Mouse (Mus musculus): ENCODE results near the gene Gm38392. TPM values are rescaled to one million over a fixed set of nuclear protein-coding genes. Genes with fewer than 3 reads are reported as not detected.

Gm38392 gene
- polyA plus RNA-seq (2014; fragmentation: Nextera tagmentation; extraction: Ambion mirVana), result 0.31 TPM in 1 of 2 replicates, not detected in the other

DNA sequence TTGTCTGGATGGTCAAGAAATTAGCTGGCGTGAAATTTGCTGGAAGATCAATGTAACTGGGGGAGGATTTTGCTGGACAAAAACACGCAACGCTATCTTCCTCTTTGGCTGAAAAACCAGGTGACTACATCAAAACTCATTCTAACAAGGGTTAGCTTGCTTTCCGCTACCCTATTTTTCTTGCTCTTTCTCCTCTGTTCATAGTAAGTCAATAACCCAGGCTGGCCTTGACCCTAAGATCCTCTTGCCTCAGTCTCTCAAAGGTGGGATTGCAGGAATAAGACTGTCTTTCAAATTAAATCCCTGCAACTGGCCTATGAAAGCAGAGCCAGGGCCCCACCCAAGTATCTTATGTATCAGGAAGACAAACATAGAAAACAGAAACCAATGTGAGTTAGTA lies at the start of gene Gm38392:
Gene Gm38392 (minus strand): TSS at position 101 of the 400 bp plus-strand sequence.
- no peak within 1 kb of the TSS for H3K4me3 ChIP-seq (ENCODE audit: low read depth, low read length)
- no peaks in the 10 kb centered on the region for H3K27me3 ChIP-seq (ENCODE audit: control insufficient read depth, insufficient read depth, low read length)
- 93% methylated on average over 4 of the region's 4 CpGs for WGBS (ENCODE audit: insufficient replicate concordance)
- ATAC-seq (replicated peaks; ENCODE audit: insufficient number of reproducible peaks, low FRiP score, low TSS enrichment), result no peak
- no peak within 1 kb of the TSS for H3K27ac ChIP-seq (ENCODE audit: low read depth, low read length)
- H3K36me3 ChIP-seq (ENCODE audit: control insufficient read depth, insufficient read depth, low read length), result no peaks in the 10 kb centered on the region
- H3K4me1 ChIP-seq (ENCODE audit: control insufficient read depth, insufficient read depth, low read length), result no peaks in the 10 kb centered on the region
- H3K4me2 ChIP-seq, result no peak within 1 kb of the TSS
- no peak within 1 kb of the TSS for H3K9ac ChIP-seq (ENCODE audit: low read depth, low read length)
- H3K9me3 ChIP-seq (replicated peaks; ENCODE audit: control insufficient read depth, low read length), result no peaks in the 10 kb centered on the region

DNA sequence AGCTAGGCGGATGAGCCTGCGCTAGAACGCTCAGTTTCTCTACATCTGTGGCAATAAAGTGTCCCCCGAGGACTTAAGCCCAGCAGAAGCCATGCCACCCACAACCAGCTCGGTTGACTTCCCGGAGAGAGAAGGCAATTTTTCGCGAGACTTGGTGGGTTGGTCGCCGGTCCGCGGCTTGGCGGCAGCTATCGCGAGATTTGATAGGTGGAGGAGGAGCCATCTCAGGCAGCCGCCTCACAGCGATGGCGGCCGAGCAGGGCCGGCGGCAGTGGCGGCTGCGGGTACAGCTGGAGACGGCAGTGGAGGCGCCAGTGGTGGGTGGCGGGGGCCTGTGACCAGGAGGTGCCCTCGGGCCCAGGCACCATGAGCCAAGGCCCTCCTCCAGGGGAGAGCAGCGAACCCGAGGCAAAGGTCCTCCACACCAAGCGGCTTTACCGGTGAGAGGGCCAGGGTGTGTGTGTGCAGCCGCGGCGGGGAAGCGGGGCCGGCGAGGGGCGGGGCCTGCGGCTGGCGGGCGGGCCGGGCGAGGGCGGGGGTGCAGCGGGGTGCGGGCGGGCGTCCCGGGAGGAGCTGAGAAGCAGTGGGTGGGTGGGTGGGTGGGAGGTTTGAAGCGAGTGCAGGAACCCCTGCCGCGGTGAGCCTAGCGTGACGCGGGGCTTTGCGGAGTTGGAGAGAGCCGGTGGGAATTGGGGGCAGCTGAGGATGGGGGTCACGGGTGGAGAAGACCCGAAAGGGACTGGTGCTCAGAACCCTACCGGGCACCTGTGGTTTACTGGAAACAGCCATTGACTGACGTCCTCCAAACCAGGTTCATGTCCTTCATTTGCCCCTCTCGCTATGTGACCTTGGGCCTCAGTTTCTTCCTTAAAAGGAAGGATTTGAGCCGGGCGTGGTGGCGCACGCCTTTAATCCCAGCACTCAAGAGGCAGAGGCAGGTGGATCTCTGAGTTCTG lies 49.3 kb upstream of the Gm38392 start, which contains the start of the genes Tmem79 and Smg5:
Gene Tmem79 (minus strand): TSS at position 91 of the 956 bp plus-strand sequence.
Gene Smg5 (plus strand): TSS at position 203 of the 956 bp plus-strand sequence.
- peak within 1 kb of the TSS; percentile 94 for H3K27ac ChIP-seq (ENCODE audit: low read depth, low read length)

DNA sequence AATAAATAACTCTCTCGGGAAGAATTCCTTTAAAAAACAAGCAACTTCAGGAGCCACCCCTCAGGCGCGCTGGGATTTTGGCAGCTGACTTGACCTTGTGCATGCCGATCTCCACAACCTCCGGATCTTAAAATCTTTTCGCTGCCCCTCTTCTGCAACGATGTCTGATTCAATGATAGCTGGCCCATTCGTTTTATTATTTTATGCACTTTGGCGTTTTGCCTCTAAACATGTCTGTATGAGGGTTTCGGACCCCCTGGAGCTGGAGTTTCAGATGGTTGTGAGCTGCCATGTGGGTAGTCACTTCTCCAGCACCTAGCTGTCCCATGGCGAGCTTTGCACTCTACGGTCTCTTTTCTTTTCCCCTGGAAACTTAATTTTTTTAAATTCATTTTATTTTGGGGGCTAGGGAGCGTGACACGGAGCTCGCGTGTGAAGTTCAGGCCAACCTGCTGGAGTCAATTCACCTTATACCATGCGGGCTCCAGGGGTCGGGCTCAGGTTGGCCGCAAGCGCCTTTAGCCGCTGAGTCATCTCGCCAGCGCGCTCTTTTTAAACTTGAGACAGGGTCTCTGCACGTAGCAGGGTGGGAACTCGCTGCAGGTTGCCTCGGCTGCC lies 48.5 kb upstream of the Gm38392 start:
- no peaks in the 10 kb centered on the region for H3K9me3 ChIP-seq (replicated peaks; ENCODE audit: control insufficient read depth, low read length)
- peaks cover 14% of the 10 kb centered on the region for H3K4me1 ChIP-seq (ENCODE audit: control insufficient read depth, insufficient read depth, low read length)
- peak overlapping the region; percentile 97 for H3K9ac ChIP-seq (ENCODE audit: low read depth, low read length)
- H3K27me3 ChIP-seq (ENCODE audit: control insufficient read depth, insufficient read depth, low read length), result no peaks in the 10 kb centered on the region
- no peaks in the 10 kb centered on the region for H3K36me3 ChIP-seq (ENCODE audit: control insufficient read depth, insufficient read depth, low read length)
- H3K4me3 ChIP-seq (ENCODE audit: low read depth, low read length), result peak overlapping the region; percentile 89
- ATAC-seq (replicated peaks; ENCODE audit: insufficient number of reproducible peaks, low FRiP score, low TSS enrichment), result 0 out of 2 replicates have a peak, but pooled peaks have one; percentile 44
- H3K27ac ChIP-seq (ENCODE audit: low read depth, low read length), result peak overlapping the region; percentile 94
- H3K4me2 ChIP-seq, result peak overlapping the region; percentile 82
- under 1% methylated on average over 27 of the region's 27 CpGs for WGBS (ENCODE audit: insufficient replicate concordance)

More for the DNA sequence above, 49.3 kb upstream of the Gm38392 start, which contains the start of the genes Tmem79 and Smg5:
- 1% methylated on average over 54 of the region's 66 CpGs for WGBS (ENCODE audit: insufficient replicate concordance)
- Histone ChIP-seq H3K4me3 (ENCODE audit: low read depth, low read length) (peak within 1 kb of the TSS; percentile 89), H3K9ac (ENCODE audit: low read depth, low read length) (peak within 1 kb of the TSS; percentile 97), H3K4me1 (ENCODE audit: control insufficient read depth, insufficient read depth, low read length) (peaks cover 14% of the 10 kb centered on the region), H3K4me2 (peak within 1 kb of the TSS; percentile 82), H3K27me3 (ENCODE audit: control insufficient read depth, insufficient read depth, low read length) (no peaks in the 10 kb centered on the region), H3K9me3 (replicated peaks; ENCODE audit: control insufficient read depth, low read length) (no peaks in the 10 kb centered on the region), H3K36me3 (ENCODE audit: control insufficient read depth, insufficient read depth, low read length) (no peaks in the 10 kb centered on the region)
- peak; percentile 86 for ATAC-seq (replicated peaks; ENCODE audit: insufficient number of reproducible peaks, low FRiP score, low TSS enrichment)

DNA sequence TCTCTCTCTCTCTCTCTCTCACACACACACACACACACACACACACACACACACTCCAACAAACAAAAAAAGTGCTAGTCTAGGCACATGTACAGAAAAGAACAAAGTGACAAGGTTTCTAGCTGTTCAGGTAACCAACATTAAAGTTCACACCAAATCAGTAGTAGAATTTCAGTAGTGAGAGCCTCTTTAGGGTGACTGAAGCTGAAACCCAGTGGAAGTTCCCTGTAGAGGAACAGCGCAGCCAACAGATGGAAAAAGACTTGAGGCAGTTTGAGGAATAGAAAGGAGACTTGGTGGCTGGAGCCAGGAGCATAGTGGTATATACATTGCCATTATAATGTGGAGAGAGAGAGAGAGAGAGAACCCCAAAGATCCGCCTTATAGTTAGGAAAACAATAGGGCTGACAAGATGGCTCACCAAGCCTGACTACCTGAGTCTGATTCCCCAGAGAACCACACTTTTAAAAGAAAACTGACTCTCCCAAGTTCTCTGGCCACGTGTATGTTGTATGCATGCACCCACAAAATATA lies 48.0 kb upstream of the Gm38392 start:
- H3K4me2 ChIP-seq, result peak overlapping the region; percentile 82
- no peak for ATAC-seq (replicated peaks; ENCODE audit: insufficient number of reproducible peaks, low FRiP score, low TSS enrichment)
- no peaks in the 10 kb centered on the region for H3K36me3 ChIP-seq (ENCODE audit: control insufficient read depth, insufficient read depth, low read length)
- H3K4me3 ChIP-seq (ENCODE audit: low read depth, low read length), result peak overlapping the region; percentile 89
- H3K4me1 ChIP-seq (ENCODE audit: control insufficient read depth, insufficient read depth, low read length), result peaks cover 14% of the 10 kb centered on the region
- 33% methylated on average over 3 of the region's 3 CpGs for WGBS (ENCODE audit: insufficient replicate concordance)
- no peaks in the 10 kb centered on the region for H3K27me3 ChIP-seq (ENCODE audit: control insufficient read depth, insufficient read depth, low read length)
- H3K27ac ChIP-seq (ENCODE audit: low read depth, low read length), result peak overlapping the region; percentile 94
- peak overlapping the region; percentile 97 for H3K9ac ChIP-seq (ENCODE audit: low read depth, low read length)
- no peaks in the 10 kb centered on the region for H3K9me3 ChIP-seq (replicated peaks; ENCODE audit: control insufficient read depth, low read length)

DNA sequence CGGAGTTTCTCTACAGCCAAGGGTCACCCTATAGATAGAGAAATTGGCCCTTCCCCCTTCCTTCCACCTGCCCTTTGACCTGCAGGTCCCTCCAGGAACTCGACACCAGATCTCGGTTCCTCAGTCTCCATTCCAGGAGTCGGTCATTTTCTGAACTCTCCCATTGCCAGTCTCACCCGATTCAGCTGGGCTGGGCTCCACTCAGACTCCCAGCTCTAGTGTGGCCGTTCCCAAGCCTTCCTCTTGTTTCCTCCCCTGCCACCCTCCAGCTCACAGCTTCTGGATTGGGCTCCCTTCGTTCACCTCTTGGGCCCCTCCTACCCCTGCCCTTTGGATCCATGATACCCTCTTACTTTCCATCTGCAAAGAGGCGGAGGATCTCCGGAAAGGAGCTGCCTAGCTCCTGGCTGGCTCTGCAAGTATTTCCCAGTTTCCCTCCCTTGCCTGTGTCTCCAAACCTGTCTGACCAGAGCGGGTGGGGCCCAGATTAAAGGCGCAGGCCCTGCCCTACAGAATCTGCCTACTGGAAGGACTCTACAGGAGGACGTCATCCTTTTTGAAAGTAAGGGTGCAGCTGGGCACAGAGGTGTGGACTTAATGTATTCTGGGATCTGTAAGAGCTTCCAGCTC lies 47.1 kb upstream of the Gm38392 start:
- ATAC-seq (replicated peaks; ENCODE audit: insufficient number of reproducible peaks, low FRiP score, low TSS enrichment), result no peak
- Histone ChIP-seq H3K36me3 (ENCODE audit: control insufficient read depth, insufficient read depth, low read length) (peaks cover 3% of the 10 kb centered on the region), H3K4me2 (peak overlapping the region; percentile 82), H3K4me3 (ENCODE audit: low read depth, low read length) (no peak overlapping the region), H3K9ac (ENCODE audit: low read depth, low read length) (no peak overlapping the region; the same call in 1 of the 2 replicates), H3K9me3 (replicated peaks; ENCODE audit: control insufficient read depth, low read length) (no peaks in the 10 kb centered on the region), H3K27me3 (ENCODE audit: control insufficient read depth, insufficient read depth, low read length) (no peaks in the 10 kb centered on the region), H3K27ac (ENCODE audit: low read depth, low read length) (no peak overlapping the region), H3K4me1 (ENCODE audit: control insufficient read depth, insufficient read depth, low read length) (peaks cover 14% of the 10 kb centered on the region)
- 32% methylated on average over 12 of the region's 12 CpGs for WGBS (ENCODE audit: insufficient replicate concordance)

DNA sequence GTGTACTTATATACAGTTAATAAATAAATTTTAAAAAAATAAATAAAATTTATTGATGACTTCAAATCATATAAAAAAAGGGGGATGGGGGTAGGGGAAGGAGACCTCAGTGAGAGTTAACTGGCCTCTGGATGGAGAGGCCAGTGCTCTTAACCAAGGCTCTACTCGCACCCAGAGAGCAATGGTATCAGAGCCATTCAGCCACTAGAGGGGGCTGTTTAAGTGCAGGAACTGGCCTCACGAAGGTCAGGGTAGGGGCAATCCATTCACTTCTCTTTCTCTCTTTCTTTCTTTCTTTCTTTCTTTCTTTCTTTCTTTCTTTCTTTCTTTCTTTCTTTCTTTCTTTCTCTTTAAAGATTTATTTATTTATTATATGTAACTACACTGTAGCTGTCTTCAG lies 44.3 kb upstream of the Gm38392 start:
- ATAC-seq (replicated peaks; ENCODE audit: insufficient number of reproducible peaks, low FRiP score, low TSS enrichment), result no peak
- peaks cover 5% of the 10 kb centered on the region for H3K36me3 ChIP-seq (ENCODE audit: control insufficient read depth, insufficient read depth, low read length)
- no peak overlapping the region for H3K27ac ChIP-seq (ENCODE audit: low read depth, low read length)
- H3K9ac ChIP-seq (ENCODE audit: low read depth, low read length), result no peak overlapping the region
- H3K9me3 ChIP-seq (replicated peaks; ENCODE audit: control insufficient read depth, low read length), result no peaks in the 10 kb centered on the region
- WGBS (ENCODE audit: insufficient replicate concordance), result 25% methylated on average over 2 of the region's 2 CpGs
- H3K4me1 ChIP-seq (ENCODE audit: control insufficient read depth, insufficient read depth, low read length), result peaks cover 6% of the 10 kb centered on the region
- no peak overlapping the region for H3K4me2 ChIP-seq
- no peaks in the 10 kb centered on the region for H3K27me3 ChIP-seq (ENCODE audit: control insufficient read depth, insufficient read depth, low read length)
- H3K4me3 ChIP-seq (ENCODE audit: low read depth, low read length), result no peak overlapping the region

DNA sequence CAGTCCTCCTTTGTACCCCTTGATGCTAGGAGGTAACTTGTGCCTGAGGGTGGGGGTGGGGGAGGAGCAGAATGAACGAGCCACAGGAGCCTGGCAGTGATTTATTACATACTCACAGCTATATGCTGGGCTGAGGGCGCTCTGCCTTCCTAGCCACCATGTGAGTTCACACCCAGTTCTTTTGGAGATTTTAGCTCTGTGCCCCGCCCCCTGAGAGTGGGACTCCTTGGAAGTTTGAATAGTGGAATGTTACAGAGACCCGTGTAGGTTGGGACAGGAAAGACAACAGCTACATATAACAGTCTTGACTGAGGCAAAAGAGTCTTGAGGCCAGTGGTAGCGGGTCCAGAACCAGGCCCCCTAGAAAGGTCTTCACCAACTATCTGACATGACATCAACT lies 41.9 kb upstream of the Gm38392 start:
- no peak overlapping the region for H3K4me3 ChIP-seq (ENCODE audit: low read depth, low read length)
- H3K4me1 ChIP-seq (ENCODE audit: control insufficient read depth, insufficient read depth, low read length), result peaks cover 5% of the 10 kb centered on the region
- H3K27me3 ChIP-seq (ENCODE audit: control insufficient read depth, insufficient read depth, low read length), result no peaks in the 10 kb centered on the region
- peaks cover 5% of the 10 kb centered on the region for H3K36me3 ChIP-seq (ENCODE audit: control insufficient read depth, insufficient read depth, low read length)
- no peak overlapping the region for H3K27ac ChIP-seq (ENCODE audit: low read depth, low read length)
- no peaks in the 10 kb centered on the region for H3K9me3 ChIP-seq (replicated peaks; ENCODE audit: control insufficient read depth, low read length)
- 78% methylated on average over 5 of the region's 5 CpGs for WGBS (ENCODE audit: insufficient replicate concordance)
- H3K4me2 ChIP-seq, result no peak overlapping the region
- no peak for ATAC-seq (replicated peaks; ENCODE audit: insufficient number of reproducible peaks, low FRiP score, low TSS enrichment)
- H3K9ac ChIP-seq (ENCODE audit: low read depth, low read length), result no peak overlapping the region

DNA sequence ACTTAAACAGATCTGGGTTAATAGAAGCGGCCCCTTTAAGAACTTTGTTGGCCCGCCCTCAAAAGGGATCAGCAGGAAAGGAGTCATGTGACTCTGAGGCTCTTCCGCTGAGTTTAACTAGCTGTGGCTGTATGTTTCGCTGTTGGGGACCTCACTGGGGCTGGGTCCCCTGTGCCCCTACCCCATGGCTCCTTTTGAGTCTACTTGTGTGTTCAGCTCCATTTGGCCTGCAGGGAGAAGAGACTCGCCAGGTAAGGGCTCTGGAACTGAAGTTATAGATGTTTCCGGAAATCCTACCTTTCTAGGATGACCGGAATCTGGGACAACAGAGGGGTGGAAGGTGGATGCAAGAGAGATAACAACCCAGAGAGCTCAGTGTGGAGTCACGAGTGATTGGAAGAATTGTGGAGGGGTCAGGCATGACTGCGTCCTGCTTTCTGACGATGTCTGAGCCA lies 38.0 kb upstream of the Gm38392 start, which contains the start of gene Glmp:
Gene Glmp (plus strand): TSS at position 73 of the 455 bp plus-strand sequence.
- WGBS (ENCODE audit: insufficient replicate concordance), result 2% methylated on average over 10 of the region's 10 CpGs
- H3K27ac ChIP-seq (ENCODE audit: low read depth, low read length), result no peak within 1 kb of the TSS

More for the DNA sequence above, 38.0 kb upstream of the Gm38392 start, which contains the start of gene Glmp:
- Histone ChIP-seq H3K36me3 (ENCODE audit: control insufficient read depth, insufficient read depth, low read length) (peaks cover 25% of the 10 kb centered on the region), H3K9ac (ENCODE audit: low read depth, low read length) (peak within 1 kb of the TSS; percentile 88), H3K4me3 (ENCODE audit: low read depth, low read length) (peak within 1 kb of the TSS; percentile 88), H3K9me3 (replicated peaks; ENCODE audit: control insufficient read depth, low read length) (no peaks in the 10 kb centered on the region), H3K4me1 (ENCODE audit: control insufficient read depth, insufficient read depth, low read length) (peaks cover 5% of the 10 kb centered on the region), H3K4me2 (peak within 1 kb of the TSS; percentile 95), H3K27me3 (ENCODE audit: control insufficient read depth, insufficient read depth, low read length) (no peaks in the 10 kb centered on the region)
- peak; percentile 66; the same call in 1 of the 2 replicates for ATAC-seq (replicated peaks; ENCODE audit: insufficient number of reproducible peaks, low FRiP score, low TSS enrichment)

Data from heart, embryonic 11.5 days (tissue).